Mouse (Mus musculus) heart, postnatal 0 days (tissue): Measurements from ENCODE around the gene Ing5.
"Not testable (repeated sequence)": the region's sequence is repeated elsewhere in the genome, so short reads cannot be mapped to it uniquely, and the experiment has no call there.

Experiments
- CTCF ChIP-seq: IDR thresholded peaks from 2 replicates; pipeline ENCODE4 v1.5.1; 2016; ENCODE audit warnings: antibody characterized with exemption, control low read depth, low read depth
- EP300 ChIP-seq: IDR thresholded peaks from 2 replicates; pipeline ENCODE4 v1.6.1; 2016; ENCODE audit warnings: antibody characterized with exemption, low read depth

DNA sequence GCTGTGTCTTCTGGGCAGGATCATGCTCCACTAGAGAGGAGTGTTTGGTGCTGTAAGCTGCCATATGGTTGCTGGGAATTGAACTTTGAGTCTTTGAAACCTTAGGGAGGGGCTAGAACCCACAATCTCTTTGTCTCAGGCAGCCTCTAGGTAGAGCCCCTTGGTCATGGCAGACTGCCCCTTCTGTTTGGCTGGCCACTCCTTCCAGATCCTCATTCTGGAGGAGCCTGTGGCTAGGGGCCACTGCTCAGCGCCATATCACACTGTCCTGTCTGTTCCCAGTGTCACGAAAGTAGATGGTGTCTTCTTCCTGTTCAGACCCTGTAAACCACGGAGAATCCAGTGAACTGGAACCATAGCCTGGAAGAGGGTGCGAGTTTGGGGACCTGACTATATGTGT lies 52.0 kb downstream of the Ing5 start:
- TF ChIP-seq CTCF, EP300: not testable (repeated sequence)
